Mouse (Mus musculus) midbrain, embryonic 13.5 days (tissue): ENCODE measurements around the gene Nbeal2. TPM values are rescaled to one million over a fixed set of nuclear protein-coding genes. Genes with fewer than 3 reads are reported as not detected.

Experiments
- ATAC-seq: fragments of 200-750 bp; cut with Nextera tagmentation; 2 replicates; pipeline ENCODE4 v1.8.0; 2017; ENCODE audit warnings: mild to moderate bottlenecking, moderate TSS enrichment, moderate library complexity
- H3K27ac ChIP-seq: fragments of 300-500 bp; sonication (generic); 2 replicates; pipeline ENCODE4 v1.5.1; 2015; ENCODE audit warnings: inconsistent platforms, mild to moderate bottlenecking, moderate library complexity
- H3K27me3 ChIP-seq: fragments of 300-500 bp; sonication (generic); 2 replicates; pipeline ENCODE4 v1.6.1; 2015; ENCODE audit warnings: mild to moderate bottlenecking, inconsistent platforms
- H3K36me3 ChIP-seq: fragments of 300-500 bp; sonication (generic); 2 replicates; pipeline ENCODE4 v1.6.1; 2015; ENCODE audit warnings: mild to moderate bottlenecking, inconsistent platforms
- H3K4me1 ChIP-seq: fragments of 300-500 bp; sonication (generic); replicated peaks from 2 replicates; pipeline ENCODE4 v1.6.1; 2015; ENCODE audit warnings: inconsistent platforms
- H3K4me2 ChIP-seq: fragments of 300-500 bp; sonication (generic); replicated peaks from 2 replicates; pipeline ENCODE4 v1.6.1; 2015; ENCODE audit warnings: moderate library complexity, mild to moderate bottlenecking, inconsistent platforms
- H3K4me3 ChIP-seq: fragments of 300-500 bp; sonication (generic); replicated peaks from 2 replicates; pipeline ENCODE4 v1.5.1; 2015; ENCODE audit warnings: mild to moderate bottlenecking, inconsistent platforms
- H3K9ac ChIP-seq: fragments of 300-500 bp; sonication (generic); replicated peaks from 2 replicates; pipeline ENCODE4 v1.6.1; 2015; ENCODE audit warnings: mild to moderate bottlenecking, inconsistent platforms
- H3K9me3 ChIP-seq: fragments of 300-500 bp; sonication (generic); 2 replicates; pipeline ENCODE4 v1.6.1; 2016; ENCODE audit warnings: mild to moderate bottlenecking, inconsistent platforms
- WGBS: fragments of 180-500 bp; shearing (Covaris S2); methylation state at CpG from one replicate; pipeline ENCODE4 v1.1.7; 2015; 5-methylcytosine and 5-hydroxymethylcytosine counted together
- polyA plus RNA-seq: library from polyadenylated mRNA; unstranded; fragments of >200 nt; fragmentation: Nextera tagmentation; extraction: Ambion mirVana; gene quantifications from 2 replicates; pipeline ENCODE4 v1.2.1, GENCODE M21; 2015

The Nbeal2 gene
- polyA plus RNA-seq, 1 experiment from 2014 or later: 2.0 TPM

- Histone ChIP-seq H3K4me1 (peaks cover 19% of the 10 kb centered on the region), H3K4me2 (no peak overlapping the region), H3K27ac (no peak overlapping the region), H3K36me3 (no peaks in the 10 kb centered on the region), H3K9ac (no peak overlapping the region), H3K4me3 (no peak overlapping the region), H3K9me3 (no peaks in the 10 kb centered on the region), H3K27me3 (no peaks in the 10 kb centered on the region)
- ATAC-seq: peak; percentile 68
- WGBS: 65% methylated on average over 7 of the region's 7 CpGs
Observed at GRCm38 (mm10) chr9:110672462-110673106, 18.6 kb upstream of the Nbeal2 start.

- peaks cover 33% of the 10 kb centered on the region for H3K4me1 ChIP-seq
- H3K27ac ChIP-seq: no peak overlapping the region
- 98% methylated on average over 5 of the region's 5 CpGs for WGBS
- H3K4me2 ChIP-seq: no peak overlapping the region
- no peak overlapping the region for H3K4me3 ChIP-seq
- H3K9me3 ChIP-seq: no peaks in the 10 kb centered on the region
- no peaks in the 10 kb centered on the region for H3K36me3 ChIP-seq
- ATAC-seq: no peak
- H3K9ac ChIP-seq: no peak overlapping the region
- H3K27me3 ChIP-seq: no peaks in the 10 kb centered on the region
Observed at GRCm38 (mm10) chr9:110669785-110670184, 15.8 kb upstream of the Nbeal2 start.

- Histone ChIP-seq H3K4me3 (no peak overlapping the region), H3K27ac (no peak overlapping the region), H3K36me3 (no peaks in the 10 kb centered on the region), H3K9me3 (no peaks in the 10 kb centered on the region), H3K4me2 (no peak overlapping the region), H3K27me3 (no peaks in the 10 kb centered on the region), H3K9ac (no peak overlapping the region), H3K4me1 (peaks cover 43% of the 10 kb centered on the region)
- ATAC-seq: no peak
- 91% methylated on average over 6 of the region's 6 CpGs for WGBS
Observed at GRCm38 (mm10) chr9:110668601-110669293, 14.8 kb upstream of the Nbeal2 start.

- H3K27ac ChIP-seq: no peak overlapping the region
- no peak overlapping the region for H3K9ac ChIP-seq
- ATAC-seq: no peak
- no peaks in the 10 kb centered on the region for H3K27me3 ChIP-seq
- H3K4me3 ChIP-seq: no peak overlapping the region
- H3K36me3 ChIP-seq: no peaks in the 10 kb centered on the region
- 77% methylated on average over 4 of the region's 4 CpGs for WGBS
- peaks cover 32% of the 10 kb centered on the region for H3K4me1 ChIP-seq
- H3K4me2 ChIP-seq: no peak overlapping the region
- H3K9me3 ChIP-seq: no peaks in the 10 kb centered on the region
Observed at GRCm38 (mm10) chr9:110667219-110667836, 13.4 kb upstream of the Nbeal2 start.

- 34% methylated on average over 8 of the region's 8 CpGs for WGBS
- H3K36me3 ChIP-seq: no peaks in the 10 kb centered on the region
- H3K27ac ChIP-seq: peak overlapping the region; percentile 39; the same call in 1 of the 2 replicates
- no peak overlapping the region for H3K4me2 ChIP-seq
- H3K9me3 ChIP-seq: no peaks in the 10 kb centered on the region
- H3K27me3 ChIP-seq: no peaks in the 10 kb centered on the region
- H3K9ac ChIP-seq: 0 out of 2 replicates have a peak overlapping the region, but pooled peaks have one; percentile 32
- peaks cover 31% of the 10 kb centered on the region for H3K4me1 ChIP-seq
- 0 out of 2 replicates have a peak, but pooled peaks have one; percentile 20 for ATAC-seq
- no peak overlapping the region for H3K4me3 ChIP-seq
Observed at GRCm38 (mm10) chr9:110666374-110666773, 12.4 kb upstream of the Nbeal2 start.

- no peak overlapping the region for H3K9ac ChIP-seq
- peaks cover 31% of the 10 kb centered on the region for H3K4me1 ChIP-seq
- H3K9me3 ChIP-seq: no peaks in the 10 kb centered on the region
- no peaks in the 10 kb centered on the region for H3K27me3 ChIP-seq
- 32% methylated on average over 4 of the region's 4 CpGs for WGBS
- peak overlapping the region; percentile 39; the same call in 1 of the 2 replicates for H3K27ac ChIP-seq
- H3K4me2 ChIP-seq: no peak overlapping the region
- H3K36me3 ChIP-seq: no peaks in the 10 kb centered on the region
- 0 out of 2 replicates have a peak, but pooled peaks have one; percentile 30 for ATAC-seq
- H3K4me3 ChIP-seq: no peak overlapping the region
Observed at GRCm38 (mm10) chr9:110665912-110666311, 12.0 kb upstream of the Nbeal2 start.

GRCm38 (mm10) chr9:110662844-110663243, 8.9 kb upstream of the Nbeal2 start:
- WGBS: 97% methylated on average over 1 of the region's 1 CpGs
- Histone ChIP-seq H3K9ac (no peak overlapping the region), H3K27ac (no peak overlapping the region), H3K9me3 (no peaks in the 10 kb centered on the region), H3K4me1 (peaks cover 43% of the 10 kb centered on the region), H3K4me3 (no peak overlapping the region), H3K4me2 (no peak overlapping the region), H3K36me3 (peaks cover 7% of the 10 kb centered on the region; the same call in 1 of the 2 replicates), H3K27me3 (no peaks in the 10 kb centered on the region)
- no peak for ATAC-seq

GRCm38 (mm10) chr9:110660856-110661612, 7.1 kb upstream of the Nbeal2 start:
- ATAC-seq: no peak
- H3K9ac ChIP-seq: no peak overlapping the region
- no peak overlapping the region for H3K4me2 ChIP-seq
- peaks cover 44% of the 10 kb centered on the region for H3K4me1 ChIP-seq
- H3K36me3 ChIP-seq: peaks cover 7% of the 10 kb centered on the region; the same call in 1 of the 2 replicates
- 94% methylated on average over 7 of the region's 7 CpGs for WGBS
- no peak overlapping the region for H3K4me3 ChIP-seq
- no peaks in the 10 kb centered on the region for H3K9me3 ChIP-seq
- no peaks in the 10 kb centered on the region for H3K27me3 ChIP-seq
- H3K27ac ChIP-seq: no peak overlapping the region

GRCm38 (mm10) chr9:110660208-110660607, 6.2 kb upstream of the Nbeal2 start:
- WGBS: 87% methylated on average over 2 of the region's 2 CpGs
- peaks cover 7% of the 10 kb centered on the region; the same call in 1 of the 2 replicates for H3K36me3 ChIP-seq
- H3K9ac ChIP-seq: no peak overlapping the region
- H3K27ac ChIP-seq: no peak overlapping the region
- no peak for ATAC-seq
- peaks cover 46% of the 10 kb centered on the region for H3K4me1 ChIP-seq
- H3K4me2 ChIP-seq: no peak overlapping the region
- no peaks in the 10 kb centered on the region for H3K9me3 ChIP-seq
- no peak overlapping the region for H3K4me3 ChIP-seq
- no peaks in the 10 kb centered on the region for H3K27me3 ChIP-seq

- Histone ChIP-seq H3K9me3 (no peaks in the 10 kb centered on the region), H3K9ac (no peak overlapping the region), H3K36me3 (peaks cover 7% of the 10 kb centered on the region; the same call in 1 of the 2 replicates), H3K4me3 (no peak overlapping the region), H3K4me1 (peaks cover 45% of the 10 kb centered on the region), H3K4me2 (no peak overlapping the region), H3K27me3 (no peaks in the 10 kb centered on the region), H3K27ac (no peak overlapping the region)
- WGBS: 95% methylated on average over 12 of the region's 12 CpGs
- ATAC-seq: no peak
Observed at GRCm38 (mm10) chr9:110659521-110659920, 5.6 kb upstream of the Nbeal2 start.

- ATAC-seq: no peak
- peaks cover 54% of the 10 kb centered on the region for H3K4me1 ChIP-seq
Observed at GRCm38 (mm10) chr9:110657474-110658078, 3.6 kb upstream of the Nbeal2 start.

More at GRCm38 (mm10) chr9:110657474-110658078, 3.6 kb upstream of the Nbeal2 start:
- WGBS: 83% methylated on average over 13 of the region's 13 CpGs
- peaks cover 10% of the 10 kb centered on the region for H3K27me3 ChIP-seq
- H3K36me3 ChIP-seq: peaks cover 7% of the 10 kb centered on the region; the same call in 1 of the 2 replicates
- peak overlapping the region; percentile 58 for H3K4me2 ChIP-seq
- peak overlapping the region; percentile 67 for H3K4me3 ChIP-seq
- H3K9me3 ChIP-seq: no peaks in the 10 kb centered on the region
- H3K27ac ChIP-seq: no peak overlapping the region
- H3K9ac ChIP-seq: peak overlapping the region; percentile 80
